Mouse (Mus musculus) heart, postnatal 4 days (tissue): ENCODE results near the gene Npepps. TPM values are rescaled to one million over a fixed set of nuclear protein-coding genes. Genes with fewer than 3 reads are reported as not detected.
"Not testable (repeated sequence)": the region's sequence is repeated elsewhere in the genome, so short reads cannot be mapped to it uniquely, and the experiment has no call there.

ENCODE experiments used
- DNase-seq: peaks from one replicate; pipeline ENCODE4 v3.0.0; 2021
- total RNA-seq, 2 experiments: library from RNA; stranded (reverse); gene quantifications; 2 replicates each; pipeline ENCODE4 v1.2.3; 2021

Npepps gene
- total RNA-seq, 2 experiments from 2014 or later = 85.9 to 97.2 TPM

- no peak for DNase-seq
These were observed 12.3 kb upstream of the Npepps start for GRCm38 (mm10) chr11:97292731-97293130.

- peak; percentile 42 for DNase-seq
These were observed 9.1 kb upstream of the Npepps start for GRCm38 (mm10) chr11:97289276-97290230.

GRCm38 (mm10) chr11:97287643-97288042 is 7.2 kb upstream of the Npepps start:
- no peak for DNase-seq

- no peak for DNase-seq
These were observed 6.5 kb upstream of the Npepps start for GRCm38 (mm10) chr11:97286973-97287372.

GRCm38 (mm10) chr11:97285852-97286775 is 5.7 kb upstream of the Npepps start:
- peak; percentile 40 for DNase-seq

- no peak for DNase-seq
These were observed 4.4 kb upstream of the Npepps start for GRCm38 (mm10) chr11:97284854-97285253.

GRCm38 (mm10) chr11:97282179-97282578 is 1.7 kb upstream of the Npepps start:
- no peak for DNase-seq

- DNase-seq = peak; percentile 77
These were observed 828 bp downstream of the Npepps start for GRCm38 (mm10) chr11:97279405-97280215.

GRCm38 (mm10) chr11:97279040-97279404 is 1.4 kb downstream of the Npepps start:
- no peak for DNase-seq

GRCm38 (mm10) chr11:97278456-97278855 is 2.0 kb downstream of the Npepps start:
- no peak for DNase-seq

- DNase-seq = no peak
These were observed 3.3 kb downstream of the Npepps start for GRCm38 (mm10) chr11:97277166-97277565.

- no peak for DNase-seq
These were observed 4.4 kb downstream of the Npepps start for GRCm38 (mm10) chr11:97276019-97276418.

- no peak for DNase-seq
These were observed 5.1 kb downstream of the Npepps start for GRCm38 (mm10) chr11:97275349-97275748.

- DNase-seq = not testable (repeated sequence)
These were observed 5.5 kb downstream of the Npepps start for GRCm38 (mm10) chr11:97274947-97275346.

- no peak for DNase-seq
These were observed 6.8 kb downstream of the Npepps start for GRCm38 (mm10) chr11:97273613-97274012.

GRCm38 (mm10) chr11:97272835-97273234 is 7.6 kb downstream of the Npepps start:
- DNase-seq = no peak

GRCm38 (mm10) chr11:97270004-97270403 is 10.4 kb downstream of the Npepps start:
- DNase-seq = not testable (repeated sequence)

GRCm38 (mm10) chr11:97266544-97266943 is 13.9 kb downstream of the Npepps start:
- DNase-seq = not testable (repeated sequence)

- not testable (repeated sequence) for DNase-seq
These were observed 30.8 kb downstream of the Npepps start for GRCm38 (mm10) chr11:97249649-97250048.

GRCm38 (mm10) chr11:97246510-97247159 is 33.8 kb downstream of the Npepps start:
- DNase-seq = no peak

GRCm38 (mm10) chr11:97241321-97241720 is 39.1 kb downstream of the Npepps start:
- no peak for DNase-seq

GRCm38 (mm10) chr11:97237976-97238375 is 42.5 kb downstream of the Npepps start:
- no peak for DNase-seq
